Comparison of ENCODE assay signal across 14 mouse cellular contexts in the genomic region with DNA sequence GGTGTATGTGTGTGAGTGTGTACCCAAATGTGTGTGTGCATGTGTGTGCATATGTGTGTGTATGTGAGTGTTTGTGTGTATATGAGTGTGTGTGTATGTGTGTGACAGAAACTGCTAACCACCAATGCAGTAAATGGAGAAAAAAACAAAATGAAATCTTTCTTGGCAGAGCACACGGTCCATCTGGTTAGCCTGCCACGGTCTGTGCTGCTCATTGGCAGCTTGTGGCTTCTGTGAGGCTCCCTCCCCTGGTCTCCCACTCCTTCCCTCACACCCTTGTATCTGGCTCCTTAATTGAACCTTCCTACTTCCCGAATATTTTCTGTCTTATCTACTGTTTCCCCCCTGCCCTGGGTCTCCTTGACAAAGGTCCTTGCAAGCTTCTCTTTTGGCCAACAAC. TPM values are rescaled to one million over a fixed set of nuclear protein-coding genes. Genes with fewer than 3 reads are reported as not detected.
A peak's percentile ranks its signal among the peaks of the same experiment; 100 is the strongest.
DNase-seq lines count a peak whose midpoint lies in the region; ATAC-seq and TF ChIP-seq lines count a peak whose summit lies in the region.
"Had no signal": no experiment of that assay in that cellular context is flagged by ENCODE, and none has a peak within 500 bp of the region (broad histone marks: within the 10 kb centered on the region; RNA-seq: fewer than 3 reads in every experiment).

No protein-coding gene starts in this region.

- TF ChIP-seq EP300 in heart, adult 2 months (IDR thresholded peaks at IDR 0.05; ENCODE audit: insufficient read depth, low read depth, low read length) = 0 out of 2 replicates have a peak, but pooled peaks have one; percentile 30
- no peak for TF ChIP-seq EP300 in stomach, postnatal 0 days (optimal IDR thresholded peaks at IDR 0.05)

- WGBS in heart, adult 2 months = 5% methylated on average over 3 of the region's 3 CpGs
- 50% methylated on average over 3 of the region's 3 CpGs for WGBS in stomach, postnatal 0 days

- no peak overlapping the region for H3K4me2 ChIP-seq in stomach, postnatal 0 days (replicated peaks; ENCODE audit: low read depth)
- H3K4me2 ChIP-seq: embryonic facial prominence, embryonic 15.5 days; liver, embryonic 15.5 days had no signal

- H3K27me3 ChIP-seq in heart, adult 2 months (ENCODE audit: control insufficient read depth, insufficient read depth, low read length) = no peaks in the 10 kb centered on the region
- H3K27me3 ChIP-seq in stomach, postnatal 0 days (ENCODE audit: control insufficient read depth, insufficient read depth, low read length) = no peaks in the 10 kb centered on the region
- H3K27me3 ChIP-seq: embryonic facial prominence, embryonic 15.5 days; liver, embryonic 15.5 days had no signal

- ATAC-seq in stomach, postnatal 0 days (ENCODE audit: low FRiP score, low TSS enrichment) = no peak

- DNase-seq in heart, adult 2 months = no peak
- DNase-seq in heart, postnatal 36 days = no peak
- peak; percentile 18 for DNase-seq in layer of hippocampus, adult 11-12 months (ENCODE audit: low spot score)
- no peak for DNase-seq in layer of hippocampus, postnatal 10 days (ENCODE audit: low spot score in 2 of 2)
- peak; percentile 54 for DNase-seq in cerebellum, adult 11 months
- DNase-seq in cerebellum, postnatal 36 days = peak; percentile 62 to 67
- no peak for DNase-seq in stomach, postnatal 0 days (ENCODE audit: low spot score)
- DNase-seq: heart, postnatal 14 days; kidney, adult 2 months; lung, postnatal 36 days; thymus, adult 18-20 months had no signal

- intact Hi-C loops in heart, adult 2 months (cut with DNase I) = loop anchor here (1.0 kb wide), 1 partner anchor 40 kb away; no protein-coding TSS in a partner anchor
- intact Hi-C loops in heart, postnatal 36 days (cut with DNase I) = no loop called here

- peaks cover 2% of the 10 kb centered on the region; the same call in 1 of the 2 replicates for H3K79me2 ChIP-seq in heart, adult 2 months (replicated peaks; ENCODE audit: control insufficient read depth, insufficient read depth, low read length)

- H3K9me3 ChIP-seq in stomach, postnatal 0 days (ENCODE audit: control insufficient read depth, low read length) = no peaks in the 10 kb centered on the region
- H3K9me3 ChIP-seq: embryonic facial prominence, embryonic 15.5 days; liver, embryonic 15.5 days had no signal

- H3K9ac ChIP-seq in heart, adult 2 months (ENCODE audit: low read depth, low read length) = no peak overlapping the region
- no peak overlapping the region for H3K9ac ChIP-seq in stomach, postnatal 0 days (ENCODE audit: low read length)
- H3K9ac ChIP-seq: embryonic facial prominence, embryonic 15.5 days; liver, embryonic 15.5 days had no signal

- TF ChIP-seq CTCF in heart, adult 2 months (IDR thresholded peaks at IDR 0.05) = no peak
- no peak for TF ChIP-seq CTCF in stomach, postnatal 0 days (IDR thresholded peaks at IDR 0.05; ENCODE audit: low read depth)

- no peak overlapping the region for H3K27ac ChIP-seq in heart, adult 2 months
- H3K27ac ChIP-seq in stomach, postnatal 0 days (replicated peaks) = no peak overlapping the region
- H3K27ac ChIP-seq: embryonic facial prominence, embryonic 15.5 days; layer of hippocampus, adult 2 months; liver, embryonic 15.5 days had no signal

- H3K36me3 ChIP-seq in heart, adult 2 months (ENCODE audit: control insufficient read depth, insufficient read depth, low read length) = peaks cover 56% of the 10 kb centered on the region
- H3K36me3 ChIP-seq in stomach, postnatal 0 days (ENCODE audit: control insufficient read depth, insufficient read depth, low read length) = no peaks in the 10 kb centered on the region
- H3K36me3 ChIP-seq: embryonic facial prominence, embryonic 15.5 days; liver, embryonic 15.5 days had no signal

- no peak for TF ChIP-seq POLR2A in heart, adult 2 months (IDR thresholded peaks at IDR 0.05; ENCODE audit: insufficient read depth, low read depth, low read length)

- H3K4me1 ChIP-seq in heart, adult 2 months (ENCODE audit: control insufficient read depth, insufficient read depth, low read length) = peaks cover 3% of the 10 kb centered on the region
- H3K4me1 ChIP-seq in stomach, postnatal 0 days (replicated peaks; ENCODE audit: control insufficient read depth, insufficient read depth) = no peaks in the 10 kb centered on the region
- H3K4me1 ChIP-seq: embryonic facial prominence, embryonic 15.5 days; liver, embryonic 15.5 days had no signal

- H3K4me3 ChIP-seq in heart, adult 2 months = no peak overlapping the region
- H3K4me3 ChIP-seq in stomach, postnatal 0 days (ENCODE audit: low read depth, low read length) = no peak overlapping the region
- H3K4me3 ChIP-seq: embryonic facial prominence, embryonic 15.5 days; layer of hippocampus, adult 2 months; liver, embryonic 15.5 days had no signal

RNA-seq across cellular contexts. Expression of gene Ttn, which starts 53.5 kb away (rescaled TPM):
- 1,000 to 10,000 TPM; 2,567 to 3,090 TPM for total RNA-seq in heart, adult 2 months (2021)
- 88.4 and 181 TPM in 2 replicates for polyA plus RNA-seq in heart, adult 2 months (2012; rRNA removed)
- 1,000 to 10,000 TPM; 3,115 to 3,120 TPM for total RNA-seq in heart, postnatal 36 days (2021)
- total RNA-seq in layer of hippocampus, postnatal 10 days (2021) = 1 to 10 TPM; 3.4 to 6.6 TPM
- polyA plus RNA-seq in stomach, postnatal 0 days (2015; fragmentation: Nextera tagmentation; extraction: Ambion mirVana) = 0.70 and 0.73 TPM in 2 replicates

Comparison
In these comparisons a context has a peak if more than half of its experiments do, and no peak if none do; other contexts are left out.
1. DNase-seq: peak in layer of hippocampus, adult 11-12 months (single experiment), cerebellum, adult 11 months (single experiment) and cerebellum, postnatal 36 days (2 of 2); none in heart, adult 2 months (0 of 2), heart, postnatal 36 days (0 of 2), layer of hippocampus, postnatal 10 days (0 of 2) and stomach, postnatal 0 days (single experiment).
2. RNA of gene Ttn, which starts 53.5 kb away (total RNA-seq): 3,115 to 3,120 TPM in heart, postnatal 36 days and 2,567 to 3,090 TPM in heart, adult 2 months; 3.4 to 6.6 TPM in layer of hippocampus, postnatal 10 days; every median in the first group is over 100 times any median in the second.